Mouse (Mus musculus): ENCODE data around the gene Gpr88.

- TF ChIP-seq TAL1 (IDR thresholded peaks at IDR 0.05; ENCODE audit: low read length) (no peak), GATA1 (IDR thresholded peaks at IDR 0.05; ENCODE audit: low read length) (no peak)
These were observed 47.7 kb downstream of the Gpr88 start for GRCm38 (mm10) chr3:116205346-116206219.
